Mouse (Mus musculus): ENCODE measurements around the gene Yy1. TPM values are rescaled to one million over a fixed set of nuclear protein-coding genes. Genes with fewer than 3 reads are reported as not detected.
A peak's percentile ranks its signal among the peaks of the same experiment; 100 is the strongest.

The Yy1 gene
- polyA plus RNA-seq, 1 experiment, result 15.3 TPM

DNA sequence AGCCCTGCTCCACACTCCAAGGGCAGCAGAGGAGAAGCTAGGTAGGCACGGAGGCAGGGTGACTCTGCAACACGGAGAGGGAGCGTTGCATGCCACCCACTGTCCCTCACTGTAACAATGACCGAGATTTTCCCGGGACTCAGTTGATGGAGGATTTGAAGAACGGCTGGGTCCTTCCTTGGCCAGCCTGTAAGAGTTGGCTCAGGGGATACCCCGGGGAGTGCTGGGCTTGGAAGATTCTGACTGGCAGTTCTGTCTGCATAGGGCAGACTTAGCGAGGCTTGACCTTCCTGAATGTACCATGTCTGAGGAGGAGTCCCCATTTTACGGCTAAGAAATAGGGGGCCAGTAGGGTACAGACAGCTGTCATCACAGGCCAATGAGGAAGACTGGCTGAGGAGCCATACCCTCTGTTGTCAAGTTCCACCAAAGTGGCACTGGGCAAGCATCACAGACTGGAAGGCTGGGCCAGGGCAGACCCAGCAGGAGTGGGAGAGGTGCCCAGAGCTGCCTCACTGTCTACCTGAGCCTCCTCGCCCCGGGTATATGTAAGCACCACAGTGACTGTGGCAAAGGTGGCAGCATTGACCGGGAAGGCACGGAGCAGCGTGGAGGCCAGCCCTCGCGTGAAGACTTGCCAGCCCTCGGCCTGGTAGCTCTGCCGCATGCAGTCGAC is 33.6 kb downstream of the Yy1 start:
- Histone ChIP-seq H3K4me3 (no peak overlapping the region), H3K27me3 (ENCODE audit: control insufficient read depth, insufficient read depth, insufficient read length) (no peaks in the 10 kb centered on the region)

GRCm38 (mm10) chr12:108826958-108827535 is 34.3 kb downstream of the Yy1 start:
- H3K79me2 ChIP-seq (ENCODE audit: control insufficient read depth, insufficient read depth), result no peaks in the 10 kb centered on the region
- H3K4me2 ChIP-seq (ENCODE audit: low read depth), result no peak overlapping the region
- no peaks in the 10 kb centered on the region for H3K36me3 ChIP-seq (ENCODE audit: control insufficient read depth, insufficient read depth)
- no peak overlapping the region for H3ac ChIP-seq (ENCODE audit: control insufficient read depth, insufficient read length)
- no peak overlapping the region for H3K4me3 ChIP-seq
- TF ChIP-seq SRF (IDR thresholded peaks at IDR 0.05; ENCODE audit: control insufficient read depth, insufficient read length, low read depth) (no peak), MYOG (IDR thresholded peaks at IDR 0.05; ENCODE audit: control insufficient read depth in 1 of 3, insufficient read depth in 1 of 3, insufficient read length in 2 of 3, low read depth in 2 of 3) (peak in 1 of 3 experiments; percentile 1), E2F4 (IDR thresholded peaks at IDR 0.05; ENCODE audit: insufficient read depth) (no peak)
- no peaks in the 10 kb centered on the region for H3K27me3 ChIP-seq (ENCODE audit: control insufficient read depth, insufficient read depth, insufficient read length)

More for the DNA sequence above, 33.6 kb downstream of the Yy1 start:
- Histone ChIP-seq H3ac (ENCODE audit: control insufficient read depth, insufficient read length) (no peak overlapping the region), H3K79me2 (ENCODE audit: control insufficient read depth, insufficient read depth) (no peaks in the 10 kb centered on the region), H3K36me3 (ENCODE audit: control insufficient read depth, insufficient read depth) (no peaks in the 10 kb centered on the region), H3K4me2 (ENCODE audit: low read depth) (no peak overlapping the region)
- TF ChIP-seq POLR2AphosphoS2 (IDR thresholded peaks at IDR 0.05; ENCODE audit: insufficient read length, low read depth) (peak; percentile 22), REST (IDR thresholded peaks at IDR 0.05; ENCODE audit: insufficient read depth, insufficient read length) (no peak)

GRCm38 (mm10) chr12:108827641-108828040 is 34.9 kb downstream of the Yy1 start:
- H3K79me2 ChIP-seq (ENCODE audit: control insufficient read depth, insufficient read depth), result no peaks in the 10 kb centered on the region
- H3K4me2 ChIP-seq (ENCODE audit: low read depth), result no peak overlapping the region
- no peaks in the 10 kb centered on the region for H3K27me3 ChIP-seq (ENCODE audit: control insufficient read depth, insufficient read depth, insufficient read length)
- no peak overlapping the region for H3ac ChIP-seq (ENCODE audit: control insufficient read depth, insufficient read length)
- TF ChIP-seq TCF3 (IDR thresholded peaks at IDR 0.05; ENCODE audit: insufficient read length, low read depth) (no peak), SRF (IDR thresholded peaks at IDR 0.05; ENCODE audit: control insufficient read depth, insufficient read length, low read depth) (no peak), POLR2A (IDR thresholded peaks at IDR 0.05; ENCODE audit: insufficient read length, low read depth) (no peak), CEBPB (IDR thresholded peaks at IDR 0.05; ENCODE audit: insufficient read depth, poor library complexity, severe bottlenecking) (no peak), MYOD1 (IDR thresholded peaks at IDR 0.05; ENCODE audit: control insufficient read depth in 1 of 3, insufficient read length in 2 of 3, low read depth in 2 of 3) (no peak)
- no peaks in the 10 kb centered on the region for H3K36me3 ChIP-seq (ENCODE audit: control insufficient read depth, insufficient read depth)
- no peak overlapping the region for H3K4me3 ChIP-seq

GRCm38 (mm10) chr12:108829636-108830035 is 36.9 kb downstream of the Yy1 start:
- Histone ChIP-seq H3ac (ENCODE audit: control insufficient read depth, insufficient read length) (no peak overlapping the region), H3K27me3 (ENCODE audit: control insufficient read depth, insufficient read depth, insufficient read length) (no peaks in the 10 kb centered on the region), H3K79me2 (ENCODE audit: control insufficient read depth, insufficient read depth) (no peaks in the 10 kb centered on the region), H3K4me3 (no peak overlapping the region), H3K36me3 (ENCODE audit: control insufficient read depth, insufficient read depth) (no peaks in the 10 kb centered on the region), H3K4me2 (ENCODE audit: low read depth) (no peak overlapping the region)
- no peak for TF ChIP-seq MYOG (IDR thresholded peaks at IDR 0.05; ENCODE audit: control insufficient read depth in 1 of 3, insufficient read depth in 1 of 3, insufficient read length in 2 of 3, low read depth in 2 of 3)
- no peak for TF ChIP-seq MYOD1 (IDR thresholded peaks at IDR 0.05; ENCODE audit: control insufficient read depth in 1 of 3, insufficient read length in 2 of 3, low read depth in 2 of 3)
- no peak for TF ChIP-seq USF1 (IDR thresholded peaks at IDR 0.05; ENCODE audit: low read depth)
- TF ChIP-seq TCF3 (IDR thresholded peaks at IDR 0.05; ENCODE audit: insufficient read length, low read depth), result no peak
- no peak for TF ChIP-seq REST (IDR thresholded peaks at IDR 0.05; ENCODE audit: insufficient read depth, insufficient read length)
- TF ChIP-seq POLR2AphosphoS2 (IDR thresholded peaks at IDR 0.05; ENCODE audit: insufficient read length, low read depth), result no peak
- TF ChIP-seq CEBPB (IDR thresholded peaks at IDR 0.05; ENCODE audit: insufficient read depth, poor library complexity, severe bottlenecking), result no peak

DNA sequence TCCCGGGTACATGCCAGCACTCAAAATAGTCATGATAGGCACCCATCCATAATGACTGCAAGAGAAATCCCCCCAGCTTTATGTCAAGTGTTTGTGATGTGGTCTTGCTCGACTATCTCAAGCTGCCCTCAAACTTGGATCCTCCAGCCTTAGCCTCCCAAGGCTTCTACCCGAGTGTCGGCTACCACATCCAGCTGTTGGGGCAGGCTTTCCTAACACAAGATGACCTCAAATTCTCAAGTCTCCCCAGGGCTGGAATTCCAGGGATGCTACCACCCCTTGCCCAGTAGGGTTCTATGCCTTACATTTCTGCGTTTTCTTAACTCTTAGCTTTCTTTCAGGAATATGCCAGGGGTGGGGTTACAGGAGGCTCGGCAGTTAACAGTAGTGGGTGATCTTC is 37.6 kb downstream of the Yy1 start:
- Histone ChIP-seq H3ac (ENCODE audit: control insufficient read depth, insufficient read length) (no peak overlapping the region), H3K4me2 (ENCODE audit: low read depth) (no peak overlapping the region), H3K79me2 (ENCODE audit: control insufficient read depth, insufficient read depth) (no peaks in the 10 kb centered on the region), H3K27me3 (ENCODE audit: control insufficient read depth, insufficient read depth, insufficient read length) (no peaks in the 10 kb centered on the region), H3K4me3 (no peak overlapping the region), H3K36me3 (ENCODE audit: control insufficient read depth, insufficient read depth) (no peaks in the 10 kb centered on the region)
- no peak for TF ChIP-seq REST (IDR thresholded peaks at IDR 0.05; ENCODE audit: insufficient read depth, insufficient read length)

DNA sequence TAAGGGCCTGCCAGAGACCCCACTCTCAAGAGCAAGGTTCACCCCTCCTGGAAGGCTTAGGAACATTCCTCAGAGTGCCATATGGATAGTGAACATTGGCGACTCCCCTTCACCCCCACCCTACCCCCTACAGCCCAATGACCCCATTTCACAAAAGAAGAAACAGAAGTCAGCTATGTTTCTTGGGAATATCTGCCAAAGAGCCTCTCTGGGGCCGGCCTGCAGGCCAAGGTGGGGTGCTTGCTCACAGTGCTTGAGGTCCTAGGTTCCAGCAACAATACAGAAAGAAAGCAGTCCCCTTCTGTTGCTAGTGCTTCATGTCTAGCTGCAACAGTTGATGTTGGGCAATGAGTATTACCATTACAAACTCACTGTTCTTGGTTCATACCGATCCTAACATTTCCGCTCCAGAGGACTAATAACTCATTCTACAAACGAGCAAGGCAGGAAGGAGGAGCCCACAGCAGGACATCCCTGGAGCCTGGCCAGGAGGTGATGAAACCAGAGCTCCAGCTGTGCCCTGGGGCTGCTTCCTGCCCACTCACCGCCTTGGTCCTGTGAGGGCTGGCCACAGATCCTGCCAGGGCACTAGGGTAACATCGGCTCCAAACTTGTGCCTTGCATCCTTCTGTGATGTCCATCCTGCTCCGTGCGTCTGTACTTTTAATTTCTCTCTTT is 39.3 kb downstream of the Yy1 start:
- Histone ChIP-seq H3K4me2 (ENCODE audit: low read depth) (peak overlapping the region; percentile 96), H3K4me3 (peak overlapping the region; percentile 20), H3K36me3 (ENCODE audit: control insufficient read depth, insufficient read depth) (no peaks in the 10 kb centered on the region), H3K27me3 (ENCODE audit: control insufficient read depth, insufficient read depth, insufficient read length) (no peaks in the 10 kb centered on the region), H3K79me2 (ENCODE audit: control insufficient read depth, insufficient read depth) (peaks cover 11% of the 10 kb centered on the region), H3ac (ENCODE audit: control insufficient read depth, insufficient read length) (no peak overlapping the region)
- TF ChIP-seq POLR2A (IDR thresholded peaks at IDR 0.05; ENCODE audit: insufficient read length, low read depth) (peak; percentile 87), REST (IDR thresholded peaks at IDR 0.05; ENCODE audit: insufficient read depth, insufficient read length) (no peak), POLR2AphosphoS2 (IDR thresholded peaks at IDR 0.05; ENCODE audit: insufficient read length, low read depth) (peak; percentile 89), E2F4 (IDR thresholded peaks at IDR 0.05; ENCODE audit: insufficient read depth) (no peak), SRF (IDR thresholded peaks at IDR 0.05; ENCODE audit: control insufficient read depth, insufficient read length, low read depth) (no peak), MAX (IDR thresholded peaks at IDR 0.05; ENCODE audit: low read depth) (no peak), MYOG (IDR thresholded peaks at IDR 0.05; ENCODE audit: control insufficient read depth in 1 of 3, insufficient read depth in 1 of 3, insufficient read length in 2 of 3, low read depth in 2 of 3) (peak; percentile 33 to 91 (median 54)), MYOD1 (IDR thresholded peaks at IDR 0.05; ENCODE audit: control insufficient read depth in 1 of 3, insufficient read length in 2 of 3, low read depth in 2 of 3) (peak in 2 of 3 experiments; percentile 83), CEBPB (IDR thresholded peaks at IDR 0.05; ENCODE audit: insufficient read depth, poor library complexity, severe bottlenecking) (peak; percentile 92), TCF3 (IDR thresholded peaks at IDR 0.05; ENCODE audit: insufficient read length, low read depth) (no peak), TCF12 (IDR thresholded peaks at IDR 0.05; ENCODE audit: insufficient read depth, poor library complexity, severe bottlenecking) (peak; percentile 54)
